Mouse (Mus musculus): ENCODE results near the gene Map3k12. TPM values are rescaled to one million over a fixed set of nuclear protein-coding genes. Genes with fewer than 3 reads are reported as not detected.

Map3k12 gene
- 10 to 100 TPM; 85.6 to 93.8 (median 89.3) TPM for total RNA-seq (2022)

DNA sequence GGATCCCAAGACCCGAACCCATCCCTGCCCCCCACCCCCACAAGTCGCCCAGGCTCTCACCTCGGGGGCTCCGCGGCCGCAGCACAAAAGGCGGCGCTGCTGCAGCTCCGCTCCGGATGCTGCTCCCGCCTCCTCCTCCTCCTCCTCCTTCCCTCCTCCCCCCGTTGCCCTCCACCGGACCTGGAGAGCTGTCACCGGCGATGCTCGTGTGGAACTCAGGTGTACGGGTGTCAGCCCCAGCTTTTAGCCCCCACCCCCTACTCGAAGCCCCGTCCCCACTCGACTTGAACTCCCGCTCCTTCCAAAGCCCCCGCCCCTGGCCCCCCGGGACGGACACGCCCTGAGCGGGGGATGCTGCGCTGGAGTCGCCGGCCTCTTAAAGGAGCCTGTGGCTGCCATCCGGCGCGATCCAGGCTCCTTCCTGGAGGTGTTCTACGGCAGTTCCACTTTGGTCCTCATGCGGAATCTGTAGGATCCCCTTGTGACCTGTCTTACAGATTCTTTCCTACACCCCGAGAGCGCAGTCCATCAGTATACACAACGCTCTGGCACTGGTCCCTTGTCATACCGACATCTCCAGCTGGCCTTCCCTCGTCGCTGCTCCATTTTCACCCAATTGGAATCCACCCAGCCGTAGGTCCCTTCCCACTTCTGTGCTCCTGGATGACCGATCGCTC lies at the start of gene Map3k12:
Map3k12 (minus strand) TSS at position 337 of the 677 bp plus-strand sequence.
- peak; percentile 66 to 76 for DNase-seq (ENCODE audit: low spot score in 2 of 2)

DNA sequence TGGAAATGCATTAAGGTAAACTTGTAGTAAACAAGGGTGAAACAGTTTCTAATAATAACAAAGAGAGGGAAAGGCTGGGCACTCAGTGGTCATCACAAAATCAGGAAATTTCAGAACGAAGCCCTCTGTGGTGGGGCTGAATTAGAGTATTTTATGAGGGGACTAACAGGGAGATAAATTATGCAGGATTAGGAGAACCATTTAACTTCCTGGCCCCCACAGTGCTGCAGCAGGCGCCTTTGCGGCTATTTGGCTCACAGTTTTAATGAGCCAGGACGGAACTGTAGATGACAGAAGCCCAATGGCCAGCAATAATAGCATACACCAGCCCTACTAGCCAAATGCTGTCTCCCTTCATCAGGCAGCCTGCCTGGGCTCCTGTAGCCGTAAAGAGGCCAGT lies 46.8 kb upstream of the Map3k12 start:
- DNase-seq (ENCODE audit: low spot score in 2 of 2): no peak

DNA sequence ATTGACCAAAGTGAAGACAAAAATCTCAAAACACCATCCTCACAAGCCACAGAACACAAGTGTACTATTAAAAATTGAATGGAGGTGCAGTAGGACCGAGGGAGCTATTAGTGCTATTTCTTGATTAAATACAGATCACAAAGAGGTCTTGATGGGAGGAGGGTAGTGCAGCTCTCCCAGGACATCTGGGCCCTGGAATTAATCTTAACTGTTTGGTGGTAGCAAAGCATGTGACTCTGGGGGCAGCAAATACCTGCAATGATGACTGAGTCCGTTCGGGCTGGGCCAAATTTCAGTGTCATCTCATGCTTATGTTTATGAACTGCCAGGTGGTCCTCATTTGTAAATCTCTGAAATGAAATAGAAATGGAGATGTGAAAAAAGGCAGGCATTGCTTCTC lies 46.2 kb upstream of the Map3k12 start:
- no peak for DNase-seq (ENCODE audit: low spot score in 2 of 2)

DNA sequence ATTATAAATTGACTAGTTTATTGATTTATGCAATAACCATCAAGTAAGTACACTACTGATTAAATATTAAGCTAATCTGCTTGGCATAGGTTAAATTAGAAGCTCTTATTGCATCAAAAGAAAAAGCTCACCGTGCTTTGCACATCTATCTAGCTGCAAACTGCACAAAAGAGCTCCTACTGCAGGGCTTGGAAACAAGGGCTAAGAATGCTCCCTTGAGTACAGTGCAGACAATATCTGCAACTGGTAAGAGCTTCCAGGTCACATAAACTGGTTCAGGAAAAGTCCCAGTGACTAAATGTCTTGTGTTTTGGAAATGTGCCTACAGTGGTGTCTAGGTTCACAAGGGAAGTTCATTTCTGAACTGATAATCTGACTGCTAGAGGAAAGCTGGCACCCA lies 45.6 kb upstream of the Map3k12 start:
- DNase-seq (ENCODE audit: low spot score in 2 of 2): no peak

DNA sequence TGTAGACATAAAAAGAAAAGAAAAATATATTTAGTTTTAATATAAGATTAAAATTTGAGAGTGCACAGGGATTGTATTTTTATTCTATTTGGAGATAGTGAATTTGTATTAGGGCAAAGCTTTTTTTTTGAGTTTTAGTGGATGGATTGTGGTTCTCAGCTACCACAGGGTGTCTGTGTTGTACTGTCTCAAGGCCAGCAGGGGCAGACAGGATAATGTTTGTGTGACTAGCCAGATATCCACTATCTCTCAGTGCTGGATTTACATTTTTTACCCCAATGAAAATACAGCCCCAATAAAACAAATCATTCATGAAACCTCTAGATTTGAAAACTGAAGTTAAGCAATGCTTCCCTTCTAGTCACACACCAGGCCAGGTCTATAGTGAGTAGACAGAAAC lies 40.7 kb upstream of the Map3k12 start:
- no peak for DNase-seq (ENCODE audit: low spot score in 2 of 2)

DNA sequence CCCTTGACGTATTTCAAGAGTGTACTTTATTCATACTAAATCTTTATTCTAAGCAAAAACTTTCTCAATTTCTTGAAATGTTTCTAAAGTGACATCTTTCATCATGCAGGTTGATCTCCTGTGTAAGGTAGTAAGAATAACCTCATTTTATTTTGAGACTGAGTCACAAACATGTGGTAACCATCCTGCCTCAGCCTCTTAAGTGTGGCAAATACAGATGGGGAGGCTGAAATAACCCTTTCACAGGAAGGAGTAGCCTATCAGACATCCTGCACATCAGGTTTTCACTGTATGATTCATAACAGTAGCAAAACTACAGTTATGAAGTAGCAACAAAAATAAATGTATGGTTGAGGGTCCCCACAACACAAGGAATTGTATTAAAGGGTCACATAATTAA lies 38.7 kb upstream of the Map3k12 start:
- no peak for DNase-seq (ENCODE audit: low spot score in 2 of 2)

DNA sequence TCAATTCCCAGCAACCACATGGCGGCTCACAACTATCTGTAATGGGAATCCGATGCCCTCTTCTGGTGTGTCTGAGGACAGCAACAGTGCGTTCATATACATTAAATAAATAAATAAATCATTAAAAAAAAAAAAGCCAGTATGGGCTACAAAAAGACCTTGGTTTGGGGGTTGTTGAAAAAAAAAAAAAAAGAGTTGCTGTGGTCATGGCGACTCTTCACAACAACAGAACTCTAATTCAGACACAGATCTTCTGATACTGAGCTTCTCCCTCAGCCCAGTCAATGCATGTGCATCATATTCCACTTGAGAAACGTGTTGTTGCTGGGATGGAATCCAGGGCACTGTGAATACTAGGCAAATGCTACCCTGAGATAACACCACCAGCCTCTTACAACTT lies 35.7 kb upstream of the Map3k12 start:
- DNase-seq (ENCODE audit: low spot score in 2 of 2): no peak

DNA sequence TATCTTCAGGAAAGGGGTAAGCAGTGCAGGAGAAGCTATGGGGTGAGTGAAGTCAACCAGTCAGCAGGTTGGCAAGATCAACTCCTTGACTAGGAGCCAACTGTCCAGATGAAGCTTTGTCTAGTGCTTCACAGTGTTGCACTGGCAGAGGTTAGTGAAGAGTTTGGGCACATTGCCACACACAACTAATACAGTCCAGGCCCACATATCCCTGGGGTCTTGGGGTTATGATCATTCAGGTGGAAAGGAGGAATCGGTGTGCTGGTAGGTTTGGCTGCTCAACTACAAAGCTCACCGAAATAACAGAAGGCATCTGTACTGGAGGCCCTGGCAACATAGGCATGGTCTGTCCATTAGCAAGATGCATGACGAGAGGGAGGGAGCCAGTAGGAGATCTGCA lies 30.6 kb upstream of the Map3k12 start:
- no peak for DNase-seq (ENCODE audit: low spot score in 2 of 2)

DNA sequence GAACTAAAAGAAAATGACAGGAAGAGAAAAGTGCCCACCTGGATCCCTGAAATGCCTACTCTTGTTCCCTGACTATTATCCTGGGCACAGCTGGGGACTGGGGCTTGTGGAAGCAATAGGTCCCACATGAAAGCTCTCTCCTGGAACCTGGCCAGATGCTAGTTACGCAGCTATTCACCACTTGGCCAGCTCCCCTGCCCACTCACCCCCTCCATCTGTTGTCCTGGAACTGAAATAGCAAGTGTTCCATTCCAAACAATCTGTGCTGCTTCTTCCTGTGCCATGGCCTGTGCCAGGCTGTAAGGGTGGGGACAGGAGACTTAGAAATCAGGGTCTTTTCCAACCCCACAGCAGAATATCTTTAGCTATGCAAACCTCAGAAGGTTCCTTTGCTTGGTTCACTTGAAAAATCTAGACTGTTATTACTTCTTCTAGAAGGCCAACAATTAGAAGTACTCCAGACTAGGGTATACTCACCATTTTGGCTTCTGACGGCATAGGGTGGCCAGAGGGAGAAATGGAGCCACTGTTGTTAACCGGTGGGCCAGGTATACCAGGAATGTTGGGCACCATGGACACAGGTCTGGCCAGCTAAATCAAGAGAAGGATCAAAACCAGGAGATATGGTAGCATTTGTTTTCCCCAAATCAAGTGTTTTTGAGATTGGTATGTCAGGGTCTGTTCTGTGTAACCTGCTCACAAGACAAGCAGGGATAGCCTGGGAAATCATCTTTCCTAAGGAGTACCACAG lies 30.0 kb upstream of the Map3k12 start:
- peak; percentile 54 to 91 for DNase-seq (ENCODE audit: low spot score in 2 of 2)

DNA sequence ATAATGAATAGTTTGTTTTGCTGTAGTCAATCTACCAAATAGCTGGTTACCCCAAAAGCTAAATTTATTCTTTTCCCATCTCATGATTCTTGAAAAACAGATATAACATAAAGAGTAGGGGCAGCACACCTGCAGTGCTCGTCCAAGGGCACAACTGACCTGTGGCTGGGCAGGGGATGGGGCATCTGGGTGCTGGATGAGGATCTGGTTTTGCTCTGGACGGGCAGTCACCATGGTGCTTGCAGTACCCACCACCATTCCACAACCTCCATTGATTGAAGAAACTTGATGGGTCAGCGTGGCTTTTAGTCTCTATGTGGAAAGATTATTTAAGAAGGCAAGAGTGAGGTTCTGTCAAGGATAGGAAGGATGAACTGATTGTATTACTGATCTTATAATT lies 29.4 kb upstream of the Map3k12 start:
- no peak for DNase-seq (ENCODE audit: low spot score in 2 of 2)

DNA sequence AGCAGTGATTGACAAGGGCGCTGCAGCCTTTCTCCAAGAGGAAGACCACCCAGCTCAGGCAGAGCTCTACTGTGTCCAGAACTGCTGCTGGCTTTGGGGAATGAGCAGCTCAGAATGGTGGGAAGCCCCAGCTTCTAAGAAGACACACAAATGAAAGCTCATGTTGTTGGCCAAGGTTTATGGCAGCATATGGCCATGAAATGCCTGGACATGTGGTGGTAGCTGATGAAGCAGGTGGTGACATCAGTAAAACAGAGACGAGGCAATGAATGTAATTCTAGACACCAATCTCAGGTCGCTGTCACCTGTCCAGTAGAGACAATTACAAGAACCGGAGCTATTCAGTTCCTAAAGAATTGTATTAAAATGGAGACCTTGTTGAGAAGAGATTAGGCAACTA lies 27.9 kb upstream of the Map3k12 start:
- no peak for DNase-seq (ENCODE audit: low spot score in 2 of 2)

DNA sequence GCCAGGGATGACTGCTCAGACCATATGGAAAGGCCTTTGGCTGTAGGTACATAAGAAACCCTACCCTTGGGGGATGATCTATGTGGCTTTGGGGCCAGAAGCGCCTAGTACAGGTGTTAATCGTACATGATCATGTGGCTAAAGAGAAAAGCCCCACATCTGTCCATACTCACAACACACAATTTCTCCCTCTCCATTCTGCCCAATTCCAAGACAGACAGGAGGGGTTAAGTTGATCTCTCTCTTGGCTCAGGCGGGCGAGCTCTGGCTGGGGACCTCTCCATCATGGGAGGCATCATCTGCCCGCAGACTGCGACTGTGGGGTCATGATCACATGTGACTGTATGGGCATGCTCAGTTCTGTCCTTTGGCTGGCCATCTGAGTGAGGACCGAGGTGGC lies 17.1 kb upstream of the Map3k12 start:
- DNase-seq (ENCODE audit: low spot score in 2 of 2): no peak

DNA sequence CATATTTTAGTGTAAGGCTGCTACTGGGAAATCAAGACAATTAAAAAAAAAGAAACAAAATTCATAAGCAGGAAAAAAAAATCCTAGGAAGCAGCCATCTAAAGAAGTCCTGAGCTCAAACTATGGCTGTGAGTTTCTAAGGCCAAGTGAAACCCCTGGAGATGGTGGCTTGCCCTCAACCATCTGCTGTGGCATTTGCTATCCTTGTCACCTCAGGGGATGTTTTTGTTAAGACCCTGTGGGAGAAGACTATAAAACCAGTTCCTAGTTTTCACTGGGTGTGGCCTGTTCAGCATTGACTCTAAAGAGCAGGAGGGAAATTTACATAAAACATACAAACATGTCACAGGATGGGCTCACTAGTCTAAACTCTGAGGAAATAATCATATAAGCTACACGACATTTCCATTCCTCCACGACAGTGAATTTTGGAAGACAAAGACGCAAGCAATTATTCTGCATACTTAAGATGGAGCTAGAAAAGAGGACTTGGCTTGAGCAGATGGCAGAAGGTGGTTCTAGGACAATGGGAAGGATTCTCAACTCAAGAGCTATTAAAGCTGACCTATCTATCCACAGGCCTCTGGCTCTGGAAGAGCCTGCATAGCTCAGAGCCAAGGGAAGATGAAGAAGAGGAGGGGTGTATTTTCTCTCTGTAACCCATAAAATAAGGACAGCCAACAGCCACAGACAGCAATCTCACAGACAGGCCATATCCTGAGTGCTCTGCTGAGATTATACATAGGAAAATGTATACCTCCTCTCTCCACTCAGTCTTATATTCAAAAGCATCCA lies 15.4 kb upstream of the Map3k12 start:
- no peak for DNase-seq (ENCODE audit: low spot score in 2 of 2)

DNA sequence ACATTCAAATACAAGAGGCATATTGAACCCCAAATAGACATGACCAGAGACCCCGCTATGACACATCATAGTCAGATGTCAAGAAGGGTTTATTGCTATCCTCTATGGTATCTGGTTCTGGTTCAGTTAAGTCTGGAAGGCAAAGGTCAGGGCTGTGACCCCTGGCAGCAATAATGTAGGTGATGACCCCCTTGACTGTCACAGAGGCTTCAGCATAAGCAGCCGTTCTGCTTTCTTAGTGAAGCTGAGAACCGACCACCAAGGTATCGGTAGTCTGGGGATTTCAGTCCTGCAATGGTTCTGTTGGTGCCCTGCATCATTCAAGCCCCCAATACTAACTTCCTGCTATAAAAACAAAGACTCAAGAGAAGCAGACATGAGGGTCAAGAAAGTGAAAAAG lies 14.7 kb upstream of the Map3k12 start:
- DNase-seq (ENCODE audit: low spot score in 2 of 2): no peak

DNA sequence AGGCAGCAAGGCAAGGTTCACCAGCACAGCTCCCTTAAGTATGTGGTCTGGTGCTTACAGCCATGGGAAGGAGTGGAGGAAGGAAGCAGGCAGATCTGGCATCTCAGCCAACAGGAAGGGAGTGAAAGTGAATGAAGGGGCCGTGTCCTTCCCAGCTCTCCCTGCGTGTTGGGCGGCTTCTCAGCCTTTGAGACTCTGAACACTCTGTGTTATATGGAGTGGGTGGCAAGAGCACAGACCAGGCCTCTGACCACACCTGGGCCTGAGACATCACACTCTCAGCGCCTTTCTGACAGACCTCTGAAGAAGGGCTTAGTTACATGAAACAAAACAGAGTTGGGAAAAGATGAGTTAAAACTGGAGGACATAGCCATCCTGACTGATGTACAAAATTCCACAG lies 13.7 kb upstream of the Map3k12 start:
- no peak for DNase-seq (ENCODE audit: low spot score in 2 of 2)

DNA sequence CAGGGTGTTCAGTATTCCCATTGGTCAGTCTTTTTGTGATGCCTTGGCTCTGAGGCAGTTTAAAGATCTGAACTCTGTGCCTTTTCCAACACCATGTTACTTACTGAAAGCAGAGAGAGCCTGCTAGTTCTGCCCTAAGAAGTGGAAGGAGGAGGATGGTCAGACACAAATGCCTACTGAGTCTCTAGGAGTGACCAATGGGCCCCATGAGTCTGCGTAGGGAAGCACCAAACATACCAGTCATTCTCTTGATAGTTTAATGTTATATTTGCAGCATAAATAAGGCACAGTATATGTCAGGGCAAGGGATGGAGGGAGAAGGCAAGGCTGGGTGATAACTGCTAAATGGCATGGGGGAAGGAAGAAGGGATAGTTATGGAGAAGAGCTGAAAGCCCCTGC lies 11.5 kb upstream of the Map3k12 start:
- no peak for DNase-seq (ENCODE audit: low spot score in 2 of 2)

DNA sequence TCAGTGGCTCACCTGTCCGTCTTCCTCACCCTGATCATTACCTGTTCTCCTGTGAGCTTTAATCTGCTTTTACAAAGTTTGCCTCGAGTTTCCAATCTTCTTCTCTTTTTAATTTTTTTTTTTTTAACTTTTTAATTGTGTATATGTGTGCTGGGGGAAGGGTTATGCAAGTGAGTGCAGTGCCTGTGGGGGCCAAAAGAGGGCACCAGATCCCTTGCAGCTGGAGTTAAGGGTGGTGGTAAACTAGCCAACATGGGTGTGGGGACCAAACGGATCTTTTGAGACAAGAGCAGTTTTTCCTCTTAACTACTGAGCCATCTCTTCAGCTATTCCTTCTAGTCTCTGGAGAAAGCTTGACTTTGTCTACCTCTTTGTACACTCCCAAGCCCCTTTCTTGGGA lies 11.1 kb upstream of the Map3k12 start:
- no peak for DNase-seq (ENCODE audit: low spot score in 2 of 2)

DNA sequence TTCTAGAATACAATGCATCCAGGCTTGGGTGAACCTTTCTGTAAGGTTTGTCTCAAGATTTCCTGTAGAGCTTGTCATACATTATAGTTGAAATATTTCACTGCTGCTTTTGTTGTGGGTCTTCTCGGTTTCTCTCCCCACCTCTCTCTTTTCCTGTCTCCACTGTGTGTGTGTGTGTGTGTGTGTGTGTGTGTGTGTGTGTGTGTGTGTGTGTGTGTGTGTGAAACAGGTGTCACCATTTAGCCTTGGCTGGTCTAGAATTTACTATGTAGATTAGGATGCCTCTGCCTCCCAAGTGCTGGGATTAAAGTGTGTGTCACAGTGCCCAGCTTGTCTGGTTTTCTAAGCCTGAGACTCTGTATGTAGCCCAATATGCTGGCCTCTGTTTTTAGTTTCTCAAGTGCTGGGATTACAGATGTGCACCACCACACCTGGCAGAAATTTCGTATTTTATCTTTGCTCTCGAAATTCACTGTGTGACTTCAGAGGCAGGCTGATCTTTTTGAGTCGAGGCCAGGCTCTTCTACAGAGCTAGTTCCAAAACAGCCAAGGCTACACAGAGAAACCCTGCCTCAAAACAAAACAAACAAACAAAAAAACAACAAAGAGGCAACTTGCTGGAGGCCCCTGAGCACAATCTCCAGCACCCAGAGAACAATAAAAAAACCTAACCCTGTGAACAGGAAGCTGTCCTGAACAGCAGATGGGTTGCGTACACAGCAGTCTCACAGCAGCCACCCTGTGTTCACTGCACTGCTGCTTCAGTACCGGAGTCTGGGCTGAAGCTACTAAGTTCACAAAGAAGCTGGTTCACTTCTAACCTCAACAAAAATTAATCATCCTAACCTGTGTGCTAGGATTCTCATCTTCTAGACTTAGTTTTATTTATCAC lies 9.5 kb upstream of the Map3k12 start:
- DNase-seq (ENCODE audit: low spot score in 2 of 2): no peak

DNA sequence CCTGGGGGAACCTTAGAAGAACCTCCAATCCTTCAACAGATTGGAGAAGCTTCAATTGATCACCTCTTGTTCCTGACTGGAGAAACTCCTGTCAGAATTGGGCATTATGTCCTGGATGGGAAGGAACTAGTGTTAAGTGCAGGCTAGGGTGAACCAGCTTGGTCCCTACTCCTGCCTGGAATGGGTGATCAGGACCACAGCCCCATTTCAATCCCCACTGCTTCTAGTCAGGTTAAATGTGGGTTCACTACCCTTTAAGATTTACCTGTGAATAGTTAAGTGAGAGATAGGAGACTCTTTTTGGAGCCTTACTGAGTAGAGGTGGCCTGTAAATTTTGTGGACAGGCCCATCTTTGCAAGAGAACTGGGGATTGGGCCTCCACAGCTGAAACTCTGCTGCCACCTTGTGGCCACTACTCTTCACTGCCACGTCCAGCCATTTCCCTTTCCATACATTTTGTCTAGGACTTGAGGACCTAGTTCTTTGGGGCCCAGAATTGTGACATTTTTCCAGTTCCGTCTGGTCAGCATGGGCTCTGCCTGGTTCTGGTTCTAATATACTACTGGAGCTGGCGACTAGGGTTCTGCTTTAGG lies 8.1 kb upstream of the Map3k12 start, which contains the start of gene Npff:
Npff (minus strand) TSS at position 51 of the 594 bp plus-strand sequence.
- peak in 1 of 2 experiments; percentile 63 for DNase-seq (ENCODE audit: low spot score in 2 of 2)

DNA sequence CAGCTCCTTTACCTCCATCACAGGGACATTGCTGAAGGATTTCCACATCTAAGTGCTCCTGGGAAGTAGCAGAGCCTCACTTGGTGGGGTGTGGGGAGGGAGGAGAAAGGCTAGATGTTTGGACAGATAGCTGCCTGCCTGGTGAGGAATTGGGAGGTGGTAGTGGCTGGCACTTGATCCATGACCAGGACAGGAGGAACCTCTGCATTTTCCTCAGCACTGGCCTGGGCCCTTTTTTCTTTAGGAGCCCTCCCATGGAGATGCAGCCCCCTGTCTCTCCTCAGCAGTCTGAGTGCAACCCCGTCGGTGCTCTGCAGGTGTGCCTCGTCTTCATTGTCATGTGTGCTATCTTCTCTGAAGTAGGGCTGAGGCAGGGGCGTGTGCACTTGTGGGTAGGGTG lies 4.6 kb upstream of the Map3k12 start:
- DNase-seq (ENCODE audit: low spot score in 2 of 2): no peak

DNA sequence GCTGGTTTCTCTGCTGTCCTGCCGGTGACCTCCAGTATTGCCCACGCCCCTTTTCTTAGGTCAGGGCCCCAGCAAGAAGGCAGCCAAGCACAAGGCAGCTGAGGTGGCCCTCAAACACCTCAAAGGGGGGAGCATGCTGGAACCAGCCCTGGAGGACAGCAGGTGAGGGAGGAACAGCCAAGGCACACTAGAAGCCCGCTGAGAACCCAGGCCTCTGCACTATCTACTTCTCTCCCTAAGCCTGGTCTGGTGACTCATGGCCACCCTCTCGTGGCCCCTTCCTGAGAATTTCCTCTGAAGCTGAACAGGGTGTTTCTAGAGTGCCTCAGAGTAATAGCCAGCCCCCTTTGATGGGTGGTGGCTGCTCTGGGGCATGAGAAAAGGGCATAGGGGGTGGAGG lies 3.6 kb upstream of the Map3k12 start:
- no peak for DNase-seq (ENCODE audit: low spot score in 2 of 2)

All from left cerebral cortex, adult 8-10 months (tissue).